Mouse (Mus musculus): ENCODE data around the gene Slc22a14. TPM values are rescaled to one million over a fixed set of nuclear protein-coding genes. Genes with fewer than 3 reads are reported as not detected.

Gene Slc22a14
- total RNA-seq, 2 experiments from 2014 or later: not detected

GRCm38 (mm10) chr9:119199151-119199861 is 166.0 kb downstream of the Slc22a14 start:
- no peak for TF ChIP-seq CTCF (IDR thresholded peaks at IDR 0.05)
- Histone ChIP-seq H3K4me3 (no peak overlapping the region), H3K27ac (no peak overlapping the region)
- no peak for DNase-seq
- intact Hi-C loops (cut with DNase I): no loop called here

DNA sequence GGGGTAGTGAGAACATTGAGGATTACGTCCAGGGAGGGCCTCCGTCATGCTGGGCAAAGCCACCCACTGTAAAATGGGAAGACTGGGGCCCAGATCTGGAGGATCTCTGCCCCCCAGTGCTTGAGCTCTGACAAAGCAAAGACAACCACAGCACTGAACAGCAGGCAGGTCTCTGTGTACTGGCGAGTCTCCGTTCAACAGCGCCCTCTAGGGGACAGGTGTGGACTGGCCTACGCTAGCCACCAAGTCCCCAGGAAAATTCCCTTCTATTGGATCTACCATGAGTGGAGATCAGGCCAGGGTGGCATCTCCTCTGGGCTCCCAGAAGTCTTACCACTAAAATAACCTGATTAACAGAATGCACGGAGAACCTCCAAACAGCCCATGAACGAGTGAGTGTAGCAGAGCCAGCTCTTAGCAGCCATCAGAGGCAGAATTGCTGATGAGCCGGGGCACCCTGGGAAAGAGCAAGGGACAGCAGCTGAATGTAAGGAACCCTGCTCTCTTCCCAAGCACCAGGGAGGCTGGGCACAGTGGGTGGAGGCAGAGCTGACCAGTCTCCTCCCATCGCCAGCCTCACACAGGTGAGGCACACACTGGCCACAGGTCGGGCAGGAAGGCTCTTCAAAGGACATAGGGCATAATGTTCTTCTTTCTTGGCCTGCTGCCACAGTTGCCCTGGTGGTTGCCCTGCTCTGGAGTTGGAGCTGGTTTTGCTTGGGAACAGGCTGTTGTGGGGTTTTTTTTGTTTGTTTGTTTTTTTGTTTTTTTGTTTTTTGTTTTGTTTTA is 173.0 kb downstream of the Slc22a14 start:
- DNase-seq: peak; percentile 53
- Histone ChIP-seq H3K27ac (no peak overlapping the region), H3K4me3 (no peak overlapping the region)
- intact Hi-C loops (cut with DNase I): loop anchor here (5.0 kb wide), 1 partner anchor 35 kb away; the partner anchor contains the start of genes Acaa1b and Gm47289
- TF ChIP-seq CTCF (IDR thresholded peaks at IDR 0.05): peak; percentile 73

- no peak for TF ChIP-seq CTCF (IDR thresholded peaks at IDR 0.05)
- Histone ChIP-seq H3K4me3 (no peak overlapping the region), H3K27ac (no peak overlapping the region)
- peak; percentile 43 for DNase-seq
- intact Hi-C loops (cut with DNase I): no loop called here
Observed at GRCm38 (mm10) chr9:119181241-119181728, 184.1 kb downstream of the Slc22a14 start.

- no peak overlapping the region for H3K27ac ChIP-seq
- intact Hi-C loops (cut with DNase I): no loop called here
- no peak for TF ChIP-seq CTCF (IDR thresholded peaks at IDR 0.05)
- DNase-seq: no peak
- no peak overlapping the region for H3K4me3 ChIP-seq
Observed at GRCm38 (mm10) chr9:119179292-119179691, 186.1 kb downstream of the Slc22a14 start.

GRCm38 (mm10) chr9:119167608-119168007 is 197.7 kb downstream of the Slc22a14 start:
- no peak for TF ChIP-seq CTCF (IDR thresholded peaks at IDR 0.05)
- no peak overlapping the region for H3K4me3 ChIP-seq
- no peak overlapping the region for H3K27ac ChIP-seq
- DNase-seq: no peak
- intact Hi-C loops (cut with DNase I): no loop called here

- intact Hi-C loops (cut with DNase I): no loop called here
- H3K4me3 ChIP-seq: no peak overlapping the region
- no peak for TF ChIP-seq CTCF (IDR thresholded peaks at IDR 0.05)
- no peak for DNase-seq
- no peak overlapping the region for H3K27ac ChIP-seq
Observed at GRCm38 (mm10) chr9:119165548-119165947, 199.8 kb downstream of the Slc22a14 start.

- no peak for DNase-seq
- intact Hi-C loops (cut with DNase I): no loop called here
- no peak for TF ChIP-seq CTCF (IDR thresholded peaks at IDR 0.05)
- Histone ChIP-seq H3K4me3 (no peak overlapping the region), H3K27ac (no peak overlapping the region)
Observed at GRCm38 (mm10) chr9:119164743-119165142, 200.6 kb downstream of the Slc22a14 start.

DNA sequence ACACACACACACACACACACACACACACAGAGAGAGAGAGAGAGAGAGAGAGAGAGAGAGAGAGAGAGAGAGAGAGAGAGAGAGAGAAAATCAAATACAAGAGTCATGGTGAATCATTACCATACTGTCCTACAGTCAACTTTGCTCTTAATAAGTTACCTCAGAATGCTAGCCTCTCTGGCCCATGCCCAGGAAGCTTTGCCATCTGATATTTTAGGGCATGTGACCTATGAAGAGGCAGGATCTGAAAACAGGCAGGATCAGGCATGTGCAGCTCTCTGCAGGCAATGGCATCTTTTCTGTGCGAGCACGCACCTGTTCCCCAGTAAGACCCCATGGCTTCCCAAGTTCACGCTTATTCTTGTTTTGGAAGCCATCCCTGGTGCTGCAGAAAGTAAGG is 204.7 kb downstream of the Slc22a14 start:
- Histone ChIP-seq H3K27ac (no peak overlapping the region), H3K4me3 (no peak overlapping the region)
- intact Hi-C loops (cut with DNase I): no loop called here
- no peak for DNase-seq
- no peak for TF ChIP-seq CTCF (IDR thresholded peaks at IDR 0.05)

DNA sequence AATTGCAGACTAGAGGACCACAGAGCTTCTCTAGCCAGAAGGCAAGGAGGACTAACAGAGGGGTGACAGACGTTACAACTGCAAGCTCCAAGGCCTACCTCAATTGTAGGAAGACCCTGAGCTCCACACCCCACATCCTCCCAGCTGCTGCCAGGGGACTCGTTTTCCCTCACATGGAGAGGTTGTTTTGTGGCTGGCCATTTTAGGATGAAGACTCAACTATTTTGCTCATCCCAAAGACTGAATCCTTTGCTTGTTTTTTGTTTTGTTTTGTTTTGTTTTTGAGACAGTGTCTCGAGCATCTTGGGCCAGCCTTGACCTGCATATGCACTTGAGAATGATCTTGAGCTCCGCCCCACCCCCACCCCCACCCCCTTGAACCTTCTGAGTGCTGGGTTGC is 206.5 kb downstream of the Slc22a14 start, which contains the start of gene Gm47289:
Gm47289 (plus strand) TSS at position 301 of the 400 bp plus-strand sequence.
- DNase-seq: no peak
- no peak within 1 kb of the TSS for H3K27ac ChIP-seq
- no peak within 1 kb of the TSS for H3K4me3 ChIP-seq
- no peak for TF ChIP-seq CTCF (IDR thresholded peaks at IDR 0.05)
- intact Hi-C loops (cut with DNase I): loop anchor here (5.0 to 10.0 kb wide), 3 partner anchors 33 to 193 kb away; no protein-coding TSS in a partner anchor

DNA sequence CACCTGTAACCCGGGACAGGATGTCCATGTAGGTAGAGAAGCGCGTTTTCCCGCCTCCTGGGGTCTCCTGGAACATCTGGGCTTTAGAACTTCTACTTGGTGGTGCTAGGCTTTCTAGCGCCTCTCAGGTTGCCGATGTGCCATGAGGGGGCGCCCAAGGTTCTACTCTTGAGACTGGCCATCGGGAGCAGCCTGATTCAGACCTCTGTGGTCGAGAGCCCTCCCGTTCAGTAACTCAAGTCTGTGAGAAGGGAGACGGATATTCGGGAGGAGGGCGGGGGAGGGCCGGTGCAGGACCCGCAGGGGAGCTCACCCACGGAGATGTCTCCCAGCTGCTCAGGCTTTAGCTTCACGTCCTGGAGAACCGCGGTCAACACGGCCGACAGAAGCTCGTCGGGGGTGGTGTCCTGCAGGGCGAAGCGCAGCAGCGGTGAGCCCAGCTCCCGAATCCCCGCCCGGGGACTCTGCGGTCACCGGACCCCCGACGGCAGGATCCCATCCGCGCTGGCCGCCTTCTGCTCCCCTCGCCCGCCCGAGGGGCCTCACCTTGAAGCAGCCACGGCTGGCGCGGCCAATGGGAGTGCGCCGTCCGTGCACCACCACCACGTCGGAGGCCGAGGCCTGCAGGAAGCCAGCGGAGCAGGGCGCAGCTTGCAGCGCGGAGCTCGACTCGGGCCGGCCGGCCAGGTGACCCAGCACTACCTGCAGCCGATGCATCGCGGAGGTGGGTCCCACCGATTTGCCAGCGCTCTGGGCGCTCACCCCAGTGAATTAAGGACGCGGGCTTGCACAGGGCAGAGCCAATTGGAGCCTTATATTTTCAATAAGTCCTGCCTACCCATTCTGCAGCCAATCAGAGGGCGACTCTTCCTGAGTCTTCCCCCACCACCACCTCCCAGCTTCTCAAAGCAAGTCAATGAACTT is 208.8 kb downstream of the Slc22a14 start, which contains the start of gene Acaa1b:
Acaa1b (minus strand) TSS at position 816 of the 924 bp plus-strand sequence.
- Histone ChIP-seq H3K27ac (no peak within 1 kb of the TSS), H3K4me3 (peak within 1 kb of the TSS; percentile 66)
- peak; percentile 86 for DNase-seq
- TF ChIP-seq CTCF (IDR thresholded peaks at IDR 0.05): peak; percentile 78
- intact Hi-C loops (cut with DNase I): loop anchor here (5.0 to 10.0 kb wide), 3 partner anchors 36 to 196 kb away; no protein-coding TSS in a partner anchor

DNA sequence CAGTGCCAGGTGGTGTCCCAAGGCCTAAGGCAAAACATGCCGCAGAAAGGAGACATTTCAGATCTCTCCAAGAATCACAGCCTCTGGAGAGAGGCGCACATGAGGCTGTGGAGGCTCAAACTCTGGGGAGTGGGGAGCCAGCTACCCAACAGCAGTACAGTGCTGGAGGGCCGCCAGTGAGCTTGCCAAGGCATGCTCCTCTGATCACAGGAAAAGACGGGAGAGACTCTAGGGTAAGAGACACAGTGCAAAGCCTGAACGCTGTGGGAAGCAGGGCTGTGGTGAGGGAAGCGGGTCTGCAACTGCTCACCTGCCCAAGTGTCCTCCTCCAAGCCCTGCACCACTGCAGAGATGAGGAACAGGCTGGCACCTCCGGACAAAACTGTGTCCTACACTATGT is 209.5 kb downstream of the Slc22a14 start:
- no peak for TF ChIP-seq CTCF (IDR thresholded peaks at IDR 0.05)
- peak; percentile 40 for DNase-seq
- no peak overlapping the region for H3K27ac ChIP-seq
- H3K4me3 ChIP-seq: no peak overlapping the region
- intact Hi-C loops (cut with DNase I): loop anchor here (5.0 to 10.0 kb wide), 3 partner anchors 36 to 196 kb away; no protein-coding TSS in a partner anchor

DNA sequence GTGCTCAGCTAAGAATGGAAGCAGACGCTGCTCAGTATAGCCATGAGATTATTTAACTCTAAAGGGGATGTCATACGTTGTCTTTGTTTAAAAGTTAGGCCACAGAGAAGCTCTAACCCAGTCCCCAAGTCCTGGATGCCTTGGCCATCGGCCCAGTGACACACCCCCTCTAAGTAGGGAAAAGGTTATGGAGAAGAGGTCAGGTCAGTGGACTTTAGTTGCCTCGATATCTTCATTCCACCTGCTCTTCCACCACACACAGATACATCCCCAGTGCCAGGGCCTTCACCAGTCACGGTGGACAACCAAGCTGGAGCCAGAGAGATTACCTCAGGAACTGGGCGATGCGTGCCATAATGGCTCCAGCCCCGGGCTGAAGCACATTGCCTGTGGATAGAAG is 209.9 kb downstream of the Slc22a14 start:
- TF ChIP-seq CTCF (IDR thresholded peaks at IDR 0.05): no peak
- intact Hi-C loops (cut with DNase I): loop anchor here (5.0 to 10.0 kb wide), 3 partner anchors 37 to 197 kb away; no protein-coding TSS in a partner anchor
- DNase-seq: no peak
- Histone ChIP-seq H3K4me3 (no peak overlapping the region), H3K27ac (no peak overlapping the region)
